Mouse (Mus musculus): ENCODE data around the gene Olfr520. TPM values are rescaled to one million over a fixed set of nuclear protein-coding genes. Genes with fewer than 3 reads are reported as not detected.

The Olfr520 gene
- polyA plus RNA-seq, 1 experiment from 2014 or later: not detected

GRCm38 (mm10) chr7:99702201-99702600 is 27.9 kb upstream of the Olfr520 start:
- no peak overlapping the region for H3K4me3 ChIP-seq
- no peaks in the 10 kb centered on the region for H3K9me3 ChIP-seq
- 0 out of 2 replicates have a peak, but pooled peaks cover 4% of the 10 kb centered on the region for H3K27me3 ChIP-seq (ENCODE audit: poor library complexity, severe bottlenecking)
- no peaks in the 10 kb centered on the region for H3K36me3 ChIP-seq (replicated peaks)
- H3K4me1 ChIP-seq: peaks cover 32% of the 10 kb centered on the region
- H3K27ac ChIP-seq: 0 out of 2 replicates have a peak overlapping the region, but pooled peaks have one; percentile 41
- 37% methylated on average over 6 of the region's 6 CpGs for WGBS
- DNase-seq (ENCODE audit: extremely low spot score, low spot score): no peak

- no peak overlapping the region for H3K4me3 ChIP-seq
- H3K27me3 ChIP-seq (ENCODE audit: poor library complexity, severe bottlenecking): 0 out of 2 replicates have a peak, but pooled peaks cover 12% of the 10 kb centered on the region
- no peaks in the 10 kb centered on the region for H3K9me3 ChIP-seq
- H3K27ac ChIP-seq: peak overlapping the region; percentile 20; the same call in 1 of the 2 replicates
- no peaks in the 10 kb centered on the region for H3K36me3 ChIP-seq (replicated peaks)
- 85% methylated on average over 3 of the region's 3 CpGs for WGBS
- H3K4me1 ChIP-seq: peaks cover 44% of the 10 kb centered on the region
- no peak for DNase-seq (ENCODE audit: extremely low spot score, low spot score)
These were observed 25.1 kb upstream of the Olfr520 start for GRCm38 (mm10) chr7:99704736-99705519.

- no peak for DNase-seq (ENCODE audit: extremely low spot score, low spot score)
- 0 out of 2 replicates have a peak, but pooled peaks cover 9% of the 10 kb centered on the region for H3K27me3 ChIP-seq (ENCODE audit: poor library complexity, severe bottlenecking)
- H3K4me3 ChIP-seq: 0 out of 2 replicates have a peak overlapping the region, but pooled peaks have one; percentile 5
- peaks cover 44% of the 10 kb centered on the region for H3K4me1 ChIP-seq
- WGBS: 63% methylated on average over 4 of the region's 4 CpGs
- H3K27ac ChIP-seq: peak overlapping the region; percentile 57
- H3K36me3 ChIP-seq (replicated peaks): no peaks in the 10 kb centered on the region
- H3K9me3 ChIP-seq: no peaks in the 10 kb centered on the region
These were observed 23.6 kb upstream of the Olfr520 start for GRCm38 (mm10) chr7:99706341-99707037.

- H3K36me3 ChIP-seq (replicated peaks): no peaks in the 10 kb centered on the region
- WGBS: 58% methylated on average over 4 of the region's 4 CpGs
- H3K4me1 ChIP-seq: peaks cover 38% of the 10 kb centered on the region
- no peak overlapping the region for H3K4me3 ChIP-seq
- DNase-seq (ENCODE audit: extremely low spot score, low spot score): no peak
- peak overlapping the region; percentile 57; the same call in 1 of the 2 replicates for H3K27ac ChIP-seq
- no peaks in the 10 kb centered on the region for H3K9me3 ChIP-seq
- 0 out of 2 replicates have a peak, but pooled peaks cover 9% of the 10 kb centered on the region for H3K27me3 ChIP-seq (ENCODE audit: poor library complexity, severe bottlenecking)
These were observed 23.0 kb upstream of the Olfr520 start for GRCm38 (mm10) chr7:99707038-99707595.

- Histone ChIP-seq H3K9me3 (no peaks in the 10 kb centered on the region), H3K4me1 (peaks cover 32% of the 10 kb centered on the region), H3K27me3 (ENCODE audit: poor library complexity, severe bottlenecking) (0 out of 2 replicates have a peak, but pooled peaks cover 9% of the 10 kb centered on the region), H3K27ac (0 out of 2 replicates have a peak overlapping the region, but pooled peaks have one; percentile 57), H3K4me3 (no peak overlapping the region), H3K36me3 (replicated peaks) (no peaks in the 10 kb centered on the region)
- WGBS: 91% methylated on average over 6 of the region's 6 CpGs
- no peak for DNase-seq (ENCODE audit: extremely low spot score, low spot score)
These were observed 22.4 kb upstream of the Olfr520 start for GRCm38 (mm10) chr7:99707671-99708070.

GRCm38 (mm10) chr7:99708301-99708721 is 21.8 kb upstream of the Olfr520 start:
- Histone ChIP-seq H3K4me1 (peaks cover 30% of the 10 kb centered on the region), H3K27ac (peak overlapping the region; percentile 26; the same call in 1 of the 2 replicates)
- 74% methylated on average over 8 of the region's 8 CpGs for WGBS

GRCm38 (mm10) chr7:99708750-99709149 is 21.3 kb upstream of the Olfr520 start:
- H3K9me3 ChIP-seq: no peaks in the 10 kb centered on the region
- no peaks in the 10 kb centered on the region for H3K36me3 ChIP-seq (replicated peaks)
- no peak overlapping the region for H3K4me3 ChIP-seq
- H3K27ac ChIP-seq: no peak overlapping the region
- H3K27me3 ChIP-seq (ENCODE audit: poor library complexity, severe bottlenecking): 0 out of 2 replicates have a peak, but pooled peaks cover 9% of the 10 kb centered on the region
- no peak for DNase-seq (ENCODE audit: extremely low spot score, low spot score)
- 72% methylated on average over 5 of the region's 5 CpGs for WGBS
- H3K4me1 ChIP-seq: peaks cover 30% of the 10 kb centered on the region

More at GRCm38 (mm10) chr7:99708301-99708721, 21.8 kb upstream of the Olfr520 start:
- Histone ChIP-seq H3K4me3 (no peak overlapping the region), H3K27me3 (ENCODE audit: poor library complexity, severe bottlenecking) (0 out of 2 replicates have a peak, but pooled peaks cover 9% of the 10 kb centered on the region), H3K9me3 (no peaks in the 10 kb centered on the region), H3K36me3 (replicated peaks) (no peaks in the 10 kb centered on the region)
- DNase-seq (ENCODE audit: extremely low spot score, low spot score): no peak

- 0 out of 2 replicates have a peak, but pooled peaks cover 9% of the 10 kb centered on the region for H3K27me3 ChIP-seq (ENCODE audit: poor library complexity, severe bottlenecking)
- 82% methylated on average over 7 of the region's 7 CpGs for WGBS
- H3K4me1 ChIP-seq: peaks cover 30% of the 10 kb centered on the region
- H3K36me3 ChIP-seq (replicated peaks): no peaks in the 10 kb centered on the region
- no peak overlapping the region for H3K4me3 ChIP-seq
- no peaks in the 10 kb centered on the region for H3K9me3 ChIP-seq
- DNase-seq (ENCODE audit: extremely low spot score, low spot score): no peak
- no peak overlapping the region for H3K27ac ChIP-seq
These were observed 20.1 kb upstream of the Olfr520 start for GRCm38 (mm10) chr7:99709992-99710391.

GRCm38 (mm10) chr7:99710476-99710875 is 19.6 kb upstream of the Olfr520 start:
- peak; percentile 62 for DNase-seq (ENCODE audit: extremely low spot score, low spot score)
- H3K36me3 ChIP-seq (replicated peaks): no peaks in the 10 kb centered on the region
- H3K27me3 ChIP-seq (ENCODE audit: poor library complexity, severe bottlenecking): 0 out of 2 replicates have a peak, but pooled peaks cover 9% of the 10 kb centered on the region
- 37% methylated on average over 1 of the region's 1 CpGs for WGBS
- peaks cover 30% of the 10 kb centered on the region for H3K4me1 ChIP-seq
- no peaks in the 10 kb centered on the region for H3K9me3 ChIP-seq
- no peak overlapping the region for H3K27ac ChIP-seq
- H3K4me3 ChIP-seq: no peak overlapping the region

GRCm38 (mm10) chr7:99711166-99711565 is 18.9 kb upstream of the Olfr520 start, which contains the start of gene Slco2b1:
Slco2b1 (minus strand) TSS chr7:99711340.
- H3K36me3 ChIP-seq (replicated peaks): no peaks in the 10 kb centered on the region
- no peak for DNase-seq (ENCODE audit: extremely low spot score, low spot score)
- 80% methylated on average over 8 of the region's 8 CpGs for WGBS
- H3K4me3 ChIP-seq: no peak within 1 kb of the TSS
- no peak within 1 kb of the TSS for H3K27ac ChIP-seq
- H3K27me3 ChIP-seq (ENCODE audit: poor library complexity, severe bottlenecking): 0 out of 2 replicates have a peak, but pooled peaks cover 9% of the 10 kb centered on the region
- no peaks in the 10 kb centered on the region for H3K9me3 ChIP-seq
- peaks cover 27% of the 10 kb centered on the region for H3K4me1 ChIP-seq

- Histone ChIP-seq H3K36me3 (replicated peaks) (no peaks in the 10 kb centered on the region), H3K4me3 (no peak overlapping the region), H3K4me1 (peaks cover 14% of the 10 kb centered on the region), H3K27ac (no peak overlapping the region), H3K9me3 (no peaks in the 10 kb centered on the region), H3K27me3 (ENCODE audit: poor library complexity, severe bottlenecking) (0 out of 2 replicates have a peak, but pooled peaks cover 9% of the 10 kb centered on the region)
- 92% methylated on average over 4 of the region's 4 CpGs for WGBS
- no peak for DNase-seq (ENCODE audit: extremely low spot score, low spot score)
These were observed 17.6 kb upstream of the Olfr520 start for GRCm38 (mm10) chr7:99712431-99712830.

GRCm38 (mm10) chr7:99716536-99716935 is 13.5 kb upstream of the Olfr520 start:
- H3K4me1 ChIP-seq: no peaks in the 10 kb centered on the region
- no peaks in the 10 kb centered on the region for H3K27me3 ChIP-seq (ENCODE audit: poor library complexity, severe bottlenecking)
- WGBS: 86% methylated on average over 2 of the region's 2 CpGs
- no peak overlapping the region for H3K4me3 ChIP-seq
- DNase-seq (ENCODE audit: extremely low spot score, low spot score): no peak
- H3K9me3 ChIP-seq: no peaks in the 10 kb centered on the region
- H3K36me3 ChIP-seq (replicated peaks): no peaks in the 10 kb centered on the region
- H3K27ac ChIP-seq: no peak overlapping the region

All from forebrain, embryonic 10.5 days (tissue).